Mouse (Mus musculus): ENCODE results near the gene Cmip.

DNA sequence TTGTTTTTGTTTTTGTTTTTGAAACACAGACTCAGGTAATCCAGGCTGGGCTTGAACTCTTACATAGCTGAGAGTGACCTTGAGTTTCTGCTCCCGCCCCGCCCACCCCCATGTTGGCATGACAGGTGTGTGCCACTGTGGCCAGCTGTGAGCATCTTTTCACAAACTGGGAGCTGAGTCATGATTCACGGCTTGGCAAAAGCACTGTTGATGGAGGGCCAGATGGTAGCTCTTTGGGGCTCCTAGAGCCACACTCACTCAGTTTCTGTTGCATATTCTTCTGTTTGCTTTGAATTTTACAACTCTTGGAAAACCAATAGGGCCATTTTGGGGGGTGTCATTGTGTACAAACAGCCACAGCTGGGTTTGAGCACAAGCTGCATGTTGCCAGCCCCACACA lies 149.2 kb downstream of the Cmip start:
- TF ChIP-seq MEF2A (IDR thresholded peaks at IDR 0.05; ENCODE audit: extremely low read depth, insufficient replicate concordance, low read depth, low read length, poor library complexity, severe bottlenecking) (no peak), CTCF (IDR thresholded peaks at IDR 0.05 in 2 of 3, conservative IDR thresholded peaks at IDR 0.05 in 1 of 3; ENCODE audit: control insufficient read depth in 1 of 3, insufficient read depth in 1 of 3, low read depth in 2 of 3, low read length in 3 of 3, poor library complexity in 1 of 3, severe bottlenecking in 1 of 3) (no peak), POLR2AphosphoS5 (IDR thresholded peaks at IDR 0.05; ENCODE audit: borderline replicate concordance, low read depth, low read length) (no peak), POLR2A (IDR thresholded peaks at IDR 0.05; ENCODE audit: control insufficient read depth in 1 of 2, insufficient read depth in 1 of 2, low read depth in 1 of 2, low read length in 2 of 2, poor library complexity in 1 of 2) (no peak), HCFC1 (IDR thresholded peaks at IDR 0.05; ENCODE audit: low read depth, low read length) (no peak), NRF1 (IDR thresholded peaks at IDR 0.05; ENCODE audit: insufficient read depth, low read depth, low read length, poor library complexity, severe bottlenecking) (no peak), CHD1 (IDR thresholded peaks at IDR 0.05; ENCODE audit: low read depth, low read length) (no peak), POLR2AphosphoS2 (IDR thresholded peaks at IDR 0.05; ENCODE audit: low read length) (no peak), ZC3H11A (IDR thresholded peaks at IDR 0.05; ENCODE audit: low read depth, low read length) (no peak), CHD2 (IDR thresholded peaks at IDR 0.05; ENCODE audit: low read length) (no peak), TCF12 (IDR thresholded peaks at IDR 0.05; ENCODE audit: low read depth, low read length) (no peak), MAX (IDR thresholded peaks at IDR 0.05; ENCODE audit: low read length) (no peak), BHLHE40 (IDR thresholded peaks at IDR 0.05; ENCODE audit: borderline replicate concordance, low read depth, low read length) (no peak), NELFE (IDR thresholded peaks at IDR 0.05; ENCODE audit: low read depth, low read length) (no peak)

Measured in MEL (cell line).